Mouse (Mus musculus) CH12F3 (cell line): ENCODE measurements around the gene Eif2ak3.

ENCODE experiments used
- in situ Hi-C: fragments of 300-500 bp; cut with MboI; formaldehyde crosslinking; loops from 2 replicates; pipeline ENCODE4 v1.14.3; 2020; ENCODE audit warnings: low sequenced_read_pairs

The Eif2ak3 gene

DNA sequence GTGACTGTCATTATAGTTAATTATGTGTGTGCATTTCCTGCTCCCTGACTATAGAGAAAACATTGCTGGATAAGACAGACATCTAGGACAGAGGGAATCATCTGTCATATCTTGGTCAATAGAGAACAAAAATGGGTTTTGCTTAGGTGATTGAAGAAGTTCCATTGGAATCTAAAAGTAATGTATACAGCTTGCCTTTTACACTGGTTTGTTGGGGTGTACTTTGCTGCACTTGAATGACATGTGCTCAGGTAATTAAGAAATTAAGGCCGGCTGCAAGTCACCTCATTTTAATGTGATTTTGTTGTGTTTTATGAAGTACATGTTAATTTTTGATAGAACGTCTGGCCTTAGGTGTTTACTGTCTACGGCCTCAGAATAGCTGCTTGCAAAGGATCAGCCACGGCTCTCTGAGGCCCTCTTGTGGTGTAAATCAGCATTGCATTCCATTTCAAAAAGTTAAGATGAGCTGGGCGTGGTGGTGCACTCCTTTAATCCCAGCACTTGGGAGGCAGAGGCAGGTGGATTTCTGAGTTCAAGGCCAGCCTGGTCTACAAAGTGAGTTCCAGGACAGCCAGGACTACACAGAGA lies 36.5 kb downstream of the Eif2ak3 start:
- in situ Hi-C loops: no loop called here

DNA sequence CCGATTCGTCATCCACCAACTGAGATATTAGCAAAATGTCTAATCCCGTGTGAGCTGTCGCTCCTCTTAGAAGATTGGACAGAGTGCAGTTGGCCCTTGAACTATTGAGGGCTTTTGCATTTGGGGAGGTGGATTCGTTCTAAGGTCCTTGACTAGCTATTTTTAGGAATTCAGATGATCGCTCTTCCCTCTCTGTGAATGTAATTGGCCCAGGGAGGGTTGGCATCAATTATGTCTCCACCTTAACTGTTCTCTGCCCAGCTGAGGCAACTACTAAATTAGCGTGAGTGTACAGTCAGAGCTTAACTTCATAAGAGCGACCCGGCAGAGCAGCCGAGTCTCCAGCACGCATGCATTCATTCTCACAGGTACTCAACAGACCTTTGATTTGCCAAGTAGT lies 43.7 kb downstream of the Eif2ak3 start:
- in situ Hi-C loops: no loop called here

DNA sequence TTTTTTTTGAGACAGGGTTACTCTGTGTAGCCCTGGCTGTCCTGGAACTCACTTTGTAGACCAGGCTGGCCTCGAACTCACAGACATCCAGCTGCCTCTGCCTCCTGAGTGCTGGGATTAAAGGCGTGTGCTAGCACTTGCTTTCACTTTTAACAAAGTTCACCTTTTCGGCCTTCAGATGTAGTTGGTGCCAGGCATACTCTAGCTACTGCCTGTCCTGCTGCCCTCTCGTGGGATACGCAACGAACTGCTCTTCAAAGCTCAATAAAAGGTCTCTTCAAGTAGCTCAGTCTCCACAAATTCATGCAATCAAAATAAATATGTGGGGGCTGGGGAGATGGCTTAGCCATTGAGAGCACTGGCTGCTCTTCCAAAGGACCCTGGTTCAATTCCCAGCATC lies 53.9 kb downstream of the Eif2ak3 start:
- in situ Hi-C loops: no loop called here

DNA sequence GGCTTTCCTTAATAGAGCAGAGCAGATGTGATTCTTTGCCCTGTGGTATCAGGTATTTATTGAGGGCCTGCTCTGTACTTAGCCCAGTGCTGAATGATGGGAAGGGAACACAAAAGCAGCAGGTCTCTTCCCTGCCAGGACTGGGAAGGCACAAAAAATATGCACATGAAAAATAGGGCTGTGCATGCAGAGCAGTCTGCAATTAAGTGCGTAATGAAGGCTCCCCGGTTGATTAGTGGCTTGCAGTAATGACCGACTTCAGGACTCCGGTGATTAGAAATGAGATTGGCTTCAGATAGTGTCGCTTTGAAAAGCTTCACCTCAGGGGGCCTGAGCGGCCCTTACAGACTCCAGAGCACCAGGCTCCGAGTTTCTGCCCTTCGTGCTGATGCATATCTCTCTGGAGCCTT lies 55.3 kb downstream of the Eif2ak3 start:
- in situ Hi-C loops: no loop called here

DNA sequence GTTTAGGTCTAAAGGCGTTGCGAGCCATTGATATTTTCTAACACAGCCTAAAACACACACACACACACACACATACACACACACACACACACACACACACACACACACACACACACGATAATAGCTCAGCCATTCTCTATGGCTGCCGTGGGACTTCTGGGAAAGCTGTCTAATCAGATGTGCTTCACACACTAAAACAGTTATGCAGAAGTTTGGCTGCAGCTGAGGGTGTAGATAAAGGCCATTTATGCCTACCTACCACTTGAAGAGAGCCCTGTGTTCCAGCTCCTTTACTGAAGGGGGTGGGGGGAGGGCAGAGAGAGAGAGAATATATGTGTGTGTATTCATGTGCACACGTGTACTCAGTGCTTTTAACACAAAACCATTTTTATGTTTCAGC lies 59.4 kb downstream of the Eif2ak3 start:
- in situ Hi-C loops: no loop called here

DNA sequence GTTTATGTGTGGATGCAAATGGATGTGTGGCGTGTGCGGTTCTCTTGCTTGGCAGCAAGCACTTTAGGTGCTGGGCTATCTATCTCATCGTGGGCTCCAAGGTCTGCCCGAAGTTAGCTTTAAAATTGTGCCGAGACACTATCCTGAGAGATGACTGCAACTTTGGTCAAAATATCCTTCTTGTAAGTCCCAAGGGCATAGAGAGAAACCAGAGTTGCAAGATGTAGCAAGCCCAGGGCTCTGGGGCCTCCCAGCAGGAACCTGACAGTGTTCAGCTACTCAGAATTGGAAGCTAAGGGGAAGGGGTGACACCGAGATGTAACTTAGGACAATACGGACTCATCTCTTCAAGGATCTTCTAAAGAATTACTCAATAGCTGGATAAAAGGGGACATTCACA lies 65.3 kb downstream of the Eif2ak3 start:
- in situ Hi-C loops: no loop called here

DNA sequence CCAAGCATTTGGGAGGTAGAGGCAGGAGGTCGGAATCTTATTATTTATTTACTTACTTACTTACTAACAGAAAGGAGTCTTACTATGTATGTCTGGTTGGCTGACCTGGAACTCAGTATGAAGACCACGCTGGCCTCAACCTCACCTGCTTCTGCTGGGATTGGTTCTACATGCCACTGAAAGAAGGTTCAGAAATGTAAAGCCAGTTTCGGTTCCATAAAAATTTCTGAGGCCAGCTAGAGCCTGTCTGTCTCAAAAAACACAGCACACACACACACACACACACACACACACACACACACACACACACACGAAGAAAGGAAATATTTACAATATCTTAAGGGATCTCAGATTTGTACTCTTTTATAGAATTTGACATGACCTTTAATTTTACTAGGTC lies 66.0 kb downstream of the Eif2ak3 start:
- in situ Hi-C loops: no loop called here

DNA sequence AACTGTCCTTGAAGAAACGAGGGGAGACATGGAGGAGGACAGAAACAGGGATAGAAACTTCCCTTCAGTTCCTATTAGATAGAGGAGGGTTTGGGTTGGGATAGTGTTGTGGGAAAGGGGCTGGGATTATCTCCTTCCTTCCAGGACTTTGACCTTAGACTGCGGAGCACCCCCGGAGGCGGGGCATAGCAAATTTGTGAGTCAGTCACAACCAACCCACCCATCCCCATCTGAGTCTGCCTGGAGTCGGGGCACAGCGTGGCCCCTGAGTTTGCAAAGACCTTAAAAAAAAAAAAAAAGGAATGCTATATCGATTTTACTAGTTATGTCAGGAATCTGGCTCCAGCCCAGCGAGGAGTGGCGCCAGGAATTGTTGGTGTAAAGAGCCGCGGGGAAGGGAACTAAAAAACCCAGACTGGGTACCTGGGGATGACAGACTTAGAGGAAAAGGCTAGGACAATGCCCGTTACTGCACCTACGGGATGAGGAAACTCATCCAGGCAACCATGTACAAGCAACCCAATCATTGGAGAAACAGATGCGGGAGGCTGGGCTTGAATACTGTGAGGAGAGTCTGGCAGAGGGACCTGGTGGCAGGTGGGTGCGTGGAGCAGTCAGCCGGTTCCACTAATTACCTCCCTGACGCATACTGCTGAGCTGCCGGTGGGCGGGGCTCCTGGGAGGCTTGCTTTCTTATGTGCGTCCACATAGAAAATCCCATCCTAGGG lies 67.5 kb downstream of the Eif2ak3 start:
- in situ Hi-C loops: no loop called here

DNA sequence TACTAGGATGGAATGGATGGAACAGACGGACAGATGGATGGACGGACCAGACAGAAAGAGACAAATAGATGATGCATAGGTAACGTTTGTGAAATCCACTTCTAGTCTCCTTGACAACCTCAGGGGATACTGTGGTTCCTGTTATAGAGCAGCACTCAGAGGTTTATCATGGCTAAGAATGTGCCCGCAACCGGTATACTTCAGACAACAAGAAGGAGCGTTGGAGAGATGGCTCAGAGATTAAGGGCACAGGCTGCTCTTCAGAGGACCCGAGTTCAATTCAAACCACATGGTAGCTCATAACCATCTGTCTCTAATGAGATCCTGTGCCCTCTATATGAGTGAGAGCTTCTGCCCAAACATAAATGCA lies 68.1 kb downstream of the Eif2ak3 start:
- in situ Hi-C loops: no loop called here

DNA sequence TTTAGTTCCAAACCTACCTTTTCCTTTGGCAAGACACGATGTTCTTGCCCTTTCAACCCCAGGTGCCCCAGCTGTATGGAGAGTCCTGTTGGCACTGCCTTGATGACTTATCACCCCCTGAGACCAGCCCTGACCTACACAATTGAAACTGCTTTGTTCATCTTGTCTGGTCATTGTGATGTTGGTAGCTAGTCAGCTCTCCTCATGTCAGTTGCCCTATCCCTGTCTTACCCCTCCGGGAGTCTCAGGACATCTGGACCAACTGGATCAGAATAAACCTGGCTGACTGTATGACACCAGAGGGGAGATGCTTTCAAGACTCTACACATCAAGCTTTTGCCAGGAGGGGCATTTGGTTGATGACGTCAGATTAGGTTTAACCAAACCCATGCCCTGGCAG lies 74.5 kb downstream of the Eif2ak3 start, which contains the start of gene Tex37:
Gene Tex37 (minus strand): TSS at position 101 of the 400 bp plus-strand sequence.
- in situ Hi-C loops: no loop called here

DNA sequence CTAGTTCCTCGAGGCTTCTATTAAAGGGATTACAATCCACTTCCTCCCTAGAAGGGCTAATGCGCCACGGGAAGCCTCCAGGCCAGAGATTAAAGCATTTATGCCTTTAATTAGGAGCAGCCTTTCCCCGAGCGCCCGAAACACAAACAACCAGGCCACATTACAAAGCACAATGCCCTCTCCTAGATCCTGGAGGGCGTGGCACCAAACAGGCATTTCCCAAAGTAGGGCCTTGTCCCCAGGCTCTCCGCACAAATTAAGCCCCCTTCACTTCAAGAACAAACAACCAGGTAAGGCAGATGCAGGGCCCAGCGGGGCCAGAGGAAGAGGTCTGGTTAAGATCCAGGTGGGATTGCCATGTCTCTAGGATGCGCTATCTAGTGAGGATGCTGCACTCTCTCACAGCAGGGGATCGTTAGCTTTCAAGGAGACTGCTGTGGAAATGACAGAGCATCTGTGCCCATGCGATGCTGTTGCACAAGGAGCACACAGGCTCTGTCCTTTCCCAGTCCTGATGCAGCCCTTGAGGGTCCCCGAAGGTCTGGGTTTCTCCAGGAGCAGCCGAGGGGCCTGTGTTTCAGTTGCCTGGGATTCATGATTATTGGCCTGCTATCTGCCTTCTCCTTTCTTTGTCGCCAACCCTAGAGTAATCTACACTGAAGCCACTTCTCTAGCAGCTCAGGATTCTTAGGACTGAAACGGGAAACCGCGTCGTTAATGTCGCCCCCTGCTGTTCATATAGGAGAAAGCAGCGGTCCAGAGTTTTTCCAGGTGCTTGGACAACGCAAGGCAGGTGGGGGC lies 77.2 kb downstream of the Eif2ak3 start:
- in situ Hi-C loops: no loop called here

DNA sequence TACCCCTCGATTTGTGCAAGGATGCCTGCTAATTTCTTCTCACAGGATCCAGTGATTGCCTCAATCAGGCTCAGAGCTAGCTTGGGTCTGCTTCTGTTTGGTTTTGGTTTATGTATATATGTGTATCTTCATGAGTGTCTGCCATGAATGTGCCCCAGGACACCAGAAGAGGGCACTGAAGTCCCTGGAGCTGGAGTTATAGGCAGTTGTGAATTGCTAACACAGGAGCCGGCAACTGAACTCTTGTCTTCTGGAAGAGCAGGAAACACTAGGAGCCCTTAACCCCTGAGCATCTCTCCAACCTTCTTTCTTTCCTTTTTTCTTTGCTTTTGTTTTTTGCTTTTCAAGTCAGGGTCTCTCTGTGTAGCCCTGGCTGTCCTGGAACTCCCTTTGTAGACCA lies 87.5 kb downstream of the Eif2ak3 start:
- in situ Hi-C loops: no loop called here

DNA sequence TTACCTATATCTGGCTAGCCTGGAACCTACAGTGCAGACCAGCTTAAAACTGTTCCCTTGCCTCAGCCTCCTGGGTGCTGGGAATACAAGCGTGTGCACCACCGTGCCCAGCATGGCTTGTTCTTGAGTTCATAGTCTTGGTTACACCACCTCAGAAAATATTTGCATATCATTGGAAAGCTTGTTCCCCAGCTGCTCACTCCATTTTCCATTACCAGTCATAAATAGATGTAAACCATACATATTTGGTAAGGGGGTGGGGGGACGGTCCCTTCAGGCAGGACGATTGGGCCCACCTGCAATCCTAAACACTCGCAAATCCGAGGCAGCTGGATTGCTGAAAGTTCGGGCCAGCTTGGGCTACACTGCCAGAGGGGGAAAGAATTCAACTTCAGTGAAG lies 109.0 kb downstream of the Eif2ak3 start:
- in situ Hi-C loops: no loop called here

DNA sequence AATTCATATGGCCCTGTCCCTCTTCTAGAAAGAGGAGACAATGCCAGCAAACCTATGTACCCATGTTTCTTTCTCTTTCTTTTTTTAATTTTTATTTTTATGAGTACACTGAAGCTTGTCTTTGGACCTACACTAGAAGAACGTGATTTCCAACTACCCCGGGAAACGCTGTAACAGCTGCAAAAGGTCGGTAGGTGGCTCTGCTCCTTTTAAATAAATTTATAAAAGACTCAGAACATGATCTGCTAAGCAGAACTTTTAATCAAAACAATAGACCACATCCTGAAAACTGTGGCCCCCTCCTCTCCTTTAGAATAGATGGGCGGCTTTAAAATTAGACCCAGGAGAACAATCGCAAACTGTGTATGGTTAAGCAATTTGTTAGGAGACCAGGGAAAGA lies 109.7 kb downstream of the Eif2ak3 start:
- in situ Hi-C loops: no loop called here
